Mouse (Mus musculus): ENCODE results near the gene Scaper.
A peak's percentile ranks its signal among the peaks of the same experiment; 100 is the strongest.

Gene Scaper

GRCm38 (mm10) chr9:55540391-55540770 lies 397.5 kb downstream of the Scaper start:
- DNase-seq (ENCODE audit: low read depth), result no peak

- no peak for DNase-seq (ENCODE audit: low read depth)
Measured at GRCm38 (mm10) chr9:55539661-55540390, 398.1 kb downstream of the Scaper start.

- DNase-seq (ENCODE audit: low read depth), result no peak
Measured at GRCm38 (mm10) chr9:55539006-55539405, 398.9 kb downstream of the Scaper start.

- no peak for DNase-seq (ENCODE audit: low read depth)
Measured at GRCm38 (mm10) chr9:55538377-55538776, 399.5 kb downstream of the Scaper start, which contains the start of gene Isl2. TSS of gene Isl2 (plus strand) at chr9:55538672.

- DNase-seq (ENCODE audit: low read depth), result peak; percentile 42
Measured at GRCm38 (mm10) chr9:55535907-55536306, 402.0 kb downstream of the Scaper start.

- DNase-seq (ENCODE audit: low read depth), result peak; percentile 50
Measured at GRCm38 (mm10) chr9:55525716-55526115, 412.2 kb downstream of the Scaper start.

GRCm38 (mm10) chr9:55512027-55512543 lies 425.8 kb downstream of the Scaper start, which contains the start of gene Etfa:
TSS of gene Etfa (minus strand) at chr9:55512243.
- peak; percentile 98 for DNase-seq (ENCODE audit: low read depth)

GRCm38 (mm10) chr9:55511521-55511993 lies 426.4 kb downstream of the Scaper start:
- DNase-seq (ENCODE audit: low read depth), result peak; percentile 77

- DNase-seq (ENCODE audit: low read depth), result peak; percentile 4
Measured at GRCm38 (mm10) chr9:55510651-55511235, 427.2 kb downstream of the Scaper start.

- DNase-seq (ENCODE audit: low read depth), result no peak
Measured at GRCm38 (mm10) chr9:55509731-55510130, 428.2 kb downstream of the Scaper start.

- DNase-seq (ENCODE audit: low read depth), result no peak
Measured at GRCm38 (mm10) chr9:55508701-55509100, 429.2 kb downstream of the Scaper start.

GRCm38 (mm10) chr9:55507922-55508321 lies 430.0 kb downstream of the Scaper start:
- DNase-seq (ENCODE audit: low read depth), result no peak
